Mouse (Mus musculus) midbrain, embryonic 16.5 days (tissue): Measurements from ENCODE around the gene Strap. TPM values are rescaled to one million over a fixed set of nuclear protein-coding genes. Genes with fewer than 3 reads are reported as not detected.

Source experiments
- ATAC-seq: fragments of 200-750 bp; cut with Nextera tagmentation; 2 replicates; pipeline ENCODE4 v1.8.0; 2017; ENCODE audit warnings: moderate TSS enrichment
- H3K27ac ChIP-seq: fragments of 300-500 bp; sonication (generic); 2 replicates; pipeline ENCODE4 v1.5.1; 2014; ENCODE audit warnings: mild to moderate bottlenecking, low read length, mixed read lengths
- H3K27me3 ChIP-seq: fragments of 300-500 bp; sonication (generic); 2 replicates; pipeline ENCODE4 v1.6.1; 2014; ENCODE audit warnings: low read depth, low read length, mixed read lengths; ENCODE audit not compliant: control insufficient read depth, insufficient read depth
- H3K36me3 ChIP-seq: fragments of 300-500 bp; sonication (generic); 2 replicates; pipeline ENCODE4 v1.6.1; 2014; ENCODE audit warnings: mild to moderate bottlenecking, low read length, moderate library complexity, mixed read lengths; ENCODE audit not compliant: control insufficient read depth, insufficient read depth
- H3K4me1 ChIP-seq: fragments of 300-500 bp; sonication (generic); 2 replicates; pipeline ENCODE4 v1.6.1; 2014; ENCODE audit warnings: mild to moderate bottlenecking, low read length, mixed read lengths; ENCODE audit not compliant: control insufficient read depth, insufficient read depth
- H3K4me2 ChIP-seq: fragments of 300-500 bp; sonication (generic); 2 replicates; pipeline ENCODE4 v1.6.1; 2014; ENCODE audit warnings: mild to moderate bottlenecking, low read length, mixed read lengths
- H3K4me3 ChIP-seq: fragments of 300-500 bp; sonication (generic); 2 replicates; pipeline ENCODE4 v1.5.1; 2014; ENCODE audit warnings: low read depth, mild to moderate bottlenecking, low read length, moderate library complexity, mixed read lengths
- H3K9ac ChIP-seq: fragments of 300-500 bp; sonication (generic); 2 replicates; pipeline ENCODE4 v1.6.1; 2014; ENCODE audit warnings: low read depth, low read length, mixed read lengths
- H3K9me3 ChIP-seq: fragments of 300-500 bp; sonication (generic); replicated peaks from 2 replicates; pipeline ENCODE4 v1.6.1; 2014; ENCODE audit warnings: mild to moderate bottlenecking, low read length, mixed read lengths; ENCODE audit not compliant: control insufficient read depth, poor library complexity, severe bottlenecking
- WGBS: fragments of 180-500 bp; shearing (Covaris S2); extraction: QIAGEN DNeasy Blood & Tissue Kit; methylation state at CpG from one replicate; pipeline ENCODE4 v1.1.7; 2014; 5-methylcytosine and 5-hydroxymethylcytosine counted together
- polyA plus RNA-seq: library from polyadenylated mRNA; unstranded; fragments of >200 nt; fragmentation: Nextera tagmentation; extraction: Ambion mirVana; gene quantifications from 2 replicates; pipeline ENCODE4 v1.2.1, GENCODE M21; 2015

Strap gene
- polyA plus RNA-seq, 1 experiment from 2014 or later: 161 TPM

GRCm38 (mm10) chr6:137760966-137761365, 26.1 kb downstream of the Strap start:
- Histone ChIP-seq H3K4me1 (no peaks in the 10 kb centered on the region), H3K36me3 (no peaks in the 10 kb centered on the region), H3K27ac (no peak overlapping the region), H3K9ac (no peak overlapping the region), H3K9me3 (no peaks in the 10 kb centered on the region), H3K27me3 (no peaks in the 10 kb centered on the region), H3K4me3 (no peak overlapping the region), H3K4me2 (peak overlapping the region; percentile 42)
- 0 out of 2 replicates have a peak, but pooled peaks have one; percentile 50 for ATAC-seq
- WGBS: 51% methylated on average over 15 of the region's 15 CpGs

GRCm38 (mm10) chr6:137764572-137765210, 29.8 kb downstream of the Strap start:
- no peaks in the 10 kb centered on the region for H3K4me1 ChIP-seq
- no peak overlapping the region for H3K9ac ChIP-seq
- H3K4me3 ChIP-seq: no peak overlapping the region
- no peak overlapping the region for H3K27ac ChIP-seq
- H3K9me3 ChIP-seq: no peaks in the 10 kb centered on the region
- no peaks in the 10 kb centered on the region for H3K36me3 ChIP-seq
- H3K27me3 ChIP-seq: no peaks in the 10 kb centered on the region
- WGBS: 33% methylated on average over 3 of the region's 3 CpGs
- no peak overlapping the region for H3K4me2 ChIP-seq
- peak; percentile 43; the same call in 1 of the 2 replicates for ATAC-seq

DNA sequence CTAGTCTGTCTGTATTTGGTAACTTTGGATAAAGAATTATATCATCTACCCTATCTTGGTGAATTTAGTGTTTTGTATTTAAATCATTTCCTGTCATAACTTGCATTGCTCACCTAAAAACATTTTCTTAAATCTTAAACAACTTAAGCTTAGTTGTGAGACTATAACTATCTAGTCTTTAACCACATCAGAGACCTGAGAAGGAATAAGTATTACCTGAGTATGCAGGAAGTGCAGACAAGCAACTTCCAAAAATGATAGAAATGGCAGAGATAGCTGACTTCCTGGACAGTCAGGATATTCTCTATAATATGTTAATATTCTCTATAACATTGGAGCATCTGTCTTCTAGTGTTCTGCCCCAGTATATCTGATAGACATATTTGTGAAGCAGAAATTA, 31.3 kb downstream of the Strap start:
- no peak for ATAC-seq
- no peak overlapping the region for H3K4me2 ChIP-seq
- H3K27me3 ChIP-seq: no peaks in the 10 kb centered on the region
- H3K9me3 ChIP-seq: no peaks in the 10 kb centered on the region
- H3K27ac ChIP-seq: no peak overlapping the region
- H3K9ac ChIP-seq: no peak overlapping the region
- no peak overlapping the region for H3K4me3 ChIP-seq
- H3K4me1 ChIP-seq: no peaks in the 10 kb centered on the region
- no peaks in the 10 kb centered on the region for H3K36me3 ChIP-seq

DNA sequence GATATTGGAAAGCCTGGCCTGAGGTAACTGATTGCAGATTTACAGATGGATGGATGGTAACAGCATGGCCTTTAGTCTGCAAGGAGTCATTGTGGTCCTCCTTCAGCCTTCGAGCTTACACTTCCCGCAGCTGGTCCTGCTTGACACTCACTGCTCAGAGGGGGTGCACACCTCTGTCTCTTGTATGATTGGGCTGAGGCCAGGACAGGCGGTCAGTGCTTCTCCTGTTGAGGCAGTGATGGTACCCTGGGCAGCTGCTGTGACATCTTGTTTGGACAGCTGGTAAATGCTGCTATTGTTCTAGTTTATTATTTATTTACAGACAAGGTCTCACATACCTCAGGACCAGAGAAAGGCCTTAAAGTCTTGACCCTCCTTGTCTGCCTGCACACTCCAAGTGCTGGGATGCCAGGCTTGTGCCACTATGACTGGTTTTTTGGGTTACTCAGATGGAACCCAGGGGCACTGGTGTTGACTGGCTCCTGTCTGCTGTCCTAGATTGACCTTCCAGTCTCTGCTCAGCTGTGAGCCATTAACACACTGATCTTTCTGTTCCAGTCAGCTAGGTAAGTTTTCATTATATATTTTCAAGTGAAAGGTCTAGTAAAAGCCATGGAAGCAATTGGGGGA, 36.9 kb downstream of the Strap start:
- no peaks in the 10 kb centered on the region for H3K9me3 ChIP-seq
- no peak for ATAC-seq
- no peak overlapping the region for H3K4me3 ChIP-seq
- H3K27ac ChIP-seq: no peak overlapping the region
- no peaks in the 10 kb centered on the region for H3K36me3 ChIP-seq
- no peaks in the 10 kb centered on the region for H3K27me3 ChIP-seq
- H3K4me2 ChIP-seq: no peak overlapping the region
- WGBS: 73% methylated on average over 3 of the region's 3 CpGs
- no peak overlapping the region for H3K9ac ChIP-seq
- no peaks in the 10 kb centered on the region for H3K4me1 ChIP-seq

DNA sequence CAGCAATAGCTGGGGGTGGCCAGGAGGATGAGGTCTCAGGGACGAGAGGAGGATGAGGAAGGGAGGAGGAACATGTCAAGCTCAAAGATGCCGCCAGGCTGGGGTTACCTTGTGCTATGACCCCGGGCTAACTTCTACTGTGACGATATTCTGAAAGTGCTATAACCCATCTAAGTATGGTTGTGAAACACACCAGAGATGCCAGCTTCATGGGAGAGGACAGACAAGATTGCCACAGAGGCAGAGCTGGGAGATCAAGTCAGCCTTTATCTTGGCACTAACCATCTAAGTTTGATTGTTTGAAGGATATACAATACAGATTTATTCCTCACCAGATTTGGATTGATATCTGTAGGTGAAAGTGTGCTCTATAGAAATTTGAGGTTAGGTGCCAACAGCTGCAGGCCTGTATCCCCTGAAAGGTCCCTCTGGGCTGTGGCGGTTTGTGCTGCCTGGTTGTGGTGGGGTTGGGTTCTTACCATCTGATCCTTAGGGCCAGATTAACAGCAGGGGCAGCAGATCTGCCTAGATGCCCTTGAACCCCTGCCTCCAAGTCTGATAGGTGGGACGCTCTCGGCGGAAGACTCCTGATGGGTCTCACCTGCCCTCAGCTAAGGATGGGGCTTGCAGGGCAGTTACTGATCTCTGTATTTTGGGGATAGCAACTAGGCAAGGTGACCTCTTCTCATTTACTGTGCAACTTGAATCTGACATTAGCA, 38.2 kb downstream of the Strap start:
- Histone ChIP-seq H3K9me3 (no peaks in the 10 kb centered on the region), H3K9ac (no peak overlapping the region), H3K4me1 (no peaks in the 10 kb centered on the region), H3K4me2 (no peak overlapping the region), H3K4me3 (no peak overlapping the region), H3K36me3 (no peaks in the 10 kb centered on the region), H3K27me3 (no peaks in the 10 kb centered on the region), H3K27ac (no peak overlapping the region)
- ATAC-seq: no peak
- 96% methylated on average over 8 of the region's 8 CpGs for WGBS

GRCm38 (mm10) chr6:137773637-137774028, 38.8 kb downstream of the Strap start:
- H3K9me3 ChIP-seq: no peaks in the 10 kb centered on the region
- 93% methylated on average over 6 of the region's 6 CpGs for WGBS
- ATAC-seq: no peak

DNA sequence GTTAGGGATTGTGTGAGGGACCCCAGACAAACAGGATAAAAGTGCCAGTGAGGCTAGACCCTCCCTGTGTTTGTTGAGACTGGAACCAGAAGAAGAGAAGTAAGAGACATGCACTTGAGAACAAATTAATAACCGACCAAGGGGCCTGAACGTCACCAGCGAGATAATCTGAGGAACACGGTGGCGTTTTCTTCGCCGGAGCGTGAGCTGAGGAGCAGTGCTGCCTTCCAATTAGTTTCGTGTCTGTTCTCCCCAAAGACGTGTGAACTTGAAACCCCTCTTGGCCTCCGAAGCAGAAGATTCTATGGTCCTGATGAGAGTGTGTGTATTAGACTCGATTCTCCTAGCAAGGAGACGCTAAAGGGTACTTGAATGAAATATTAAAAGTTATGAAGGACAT, 39.3 kb downstream of the Strap start:
- Histone ChIP-seq H3K4me2 (no peak overlapping the region), H3K9ac (no peak overlapping the region), H3K27me3 (no peaks in the 10 kb centered on the region), H3K36me3 (no peaks in the 10 kb centered on the region), H3K9me3 (no peaks in the 10 kb centered on the region), H3K4me1 (no peaks in the 10 kb centered on the region), H3K27ac (no peak overlapping the region), H3K4me3 (no peak overlapping the region)
- WGBS: 88% methylated on average over 13 of the region's 13 CpGs
- no peak for ATAC-seq

More at GRCm38 (mm10) chr6:137773637-137774028, 38.8 kb downstream of the Strap start:
- H3K9ac ChIP-seq: no peak overlapping the region
- no peaks in the 10 kb centered on the region for H3K4me1 ChIP-seq
- no peaks in the 10 kb centered on the region for H3K36me3 ChIP-seq
- no peak overlapping the region for H3K4me2 ChIP-seq
- H3K4me3 ChIP-seq: no peak overlapping the region
- no peaks in the 10 kb centered on the region for H3K27me3 ChIP-seq
- no peak overlapping the region for H3K27ac ChIP-seq

DNA sequence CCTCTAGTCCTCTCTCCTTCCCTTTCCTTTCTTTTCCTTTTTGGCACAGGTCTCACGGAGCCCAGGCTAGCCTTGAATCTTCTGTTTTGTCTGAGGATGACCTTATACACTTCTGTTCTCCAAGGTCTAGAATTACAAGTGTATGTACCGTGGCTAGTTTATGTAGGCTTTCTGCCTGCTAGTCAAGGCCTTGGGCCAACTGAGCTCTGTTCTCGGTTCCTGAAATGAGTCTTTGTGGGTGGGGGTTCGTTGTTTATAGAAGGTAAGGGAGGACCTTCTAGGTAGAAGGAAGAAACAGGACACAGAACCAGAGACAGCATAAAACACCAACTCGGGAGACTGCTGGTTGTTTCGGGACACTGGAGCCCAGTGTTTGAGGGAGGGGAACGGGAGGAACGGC, 40.3 kb downstream of the Strap start:
- H3K27me3 ChIP-seq: no peaks in the 10 kb centered on the region
- H3K4me1 ChIP-seq: no peaks in the 10 kb centered on the region
- H3K4me3 ChIP-seq: no peak overlapping the region
- ATAC-seq: no peak
- no peak overlapping the region for H3K4me2 ChIP-seq
- no peaks in the 10 kb centered on the region for H3K36me3 ChIP-seq
- no peak overlapping the region for H3K9ac ChIP-seq
- 92% methylated on average over 8 of the region's 8 CpGs for WGBS
- no peaks in the 10 kb centered on the region for H3K9me3 ChIP-seq
- no peak overlapping the region for H3K27ac ChIP-seq

DNA sequence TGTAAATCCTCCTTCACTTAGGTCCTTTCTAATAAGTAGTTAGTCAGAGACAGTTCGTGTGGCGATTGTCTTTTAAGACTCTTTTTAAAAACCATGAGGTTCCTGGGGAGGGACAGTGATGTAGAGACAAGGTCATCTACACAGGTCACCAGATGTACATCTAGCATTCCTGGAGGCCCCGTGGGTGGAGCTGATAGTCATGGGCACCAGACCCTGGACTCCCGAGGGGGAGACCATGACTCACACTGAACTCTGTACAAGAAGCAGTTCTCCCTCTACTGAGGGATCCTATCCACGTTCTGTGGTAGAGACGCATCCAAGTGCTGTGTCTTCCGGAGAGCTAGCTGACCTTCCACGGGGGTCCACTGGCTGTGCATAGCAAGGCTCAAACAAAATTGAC, 42.1 kb downstream of the Strap start:
- Histone ChIP-seq H3K4me1 (no peaks in the 10 kb centered on the region), H3K27me3 (no peaks in the 10 kb centered on the region), H3K4me2 (no peak overlapping the region), H3K9ac (no peak overlapping the region), H3K9me3 (no peaks in the 10 kb centered on the region), H3K36me3 (no peaks in the 10 kb centered on the region), H3K4me3 (no peak overlapping the region), H3K27ac (no peak overlapping the region)
- 91% methylated on average over 8 of the region's 8 CpGs for WGBS
- no peak for ATAC-seq
